In genomic region chr9:21963417-21963816, GRCm38 (mm10) we compare ENCODE assay signal across 8 mouse cellular contexts. TPM values are rescaled to one million over a fixed set of nuclear protein-coding genes. Genes with fewer than 3 reads are reported as not detected.
A peak's percentile ranks its signal among the peaks of the same experiment; 100 is the strongest.
DNase-seq lines count a peak whose midpoint lies in the region; ATAC-seq lines count a peak whose summit lies in the region.

Gene Epor, minus strand, starts transcription at chr9:21963506.

- H3K9ac ChIP-seq in midbrain, embryonic 16.5 days (ENCODE audit: low read depth, low read length): peak within 1 kb of the TSS; percentile 50; the same call in 1 of the 2 replicates

- H3K4me2 ChIP-seq in midbrain, embryonic 16.5 days (ENCODE audit: low read length): peak within 1 kb of the TSS; percentile 77

- peak; percentile 46 to 48 for DNase-seq in lung, adult 18-20 months
- no peak for DNase-seq in lung, postnatal 25 days (ENCODE audit: low spot score)
- DNase-seq in heart, postnatal 36 days: peak; percentile 59 to 67
- peak; percentile 96 for DNase-seq in liver
- no peak for DNase-seq in layer of hippocampus, postnatal 10 days (ENCODE audit: low spot score in 2 of 2)
- DNase-seq in Muller cell, postnatal 12 days (ENCODE audit: inconsistent ontology term): no peak

- peaks cover 49% of the 10 kb centered on the region for H3K27me3 ChIP-seq in midbrain, embryonic 16.5 days (ENCODE audit: control insufficient read depth, insufficient read depth, low read depth, low read length)

- peak; percentile 83 for ATAC-seq in erythroid progenitor cell, adult 5-6 weeks (replicated peaks; ENCODE audit: low FRiP score, poor library complexity, severe bottlenecking)
- no peak for ATAC-seq in midbrain, embryonic 16.5 days

- no peak within 1 kb of the TSS for H3K27ac ChIP-seq in midbrain, embryonic 16.5 days (ENCODE audit: low read length)

- intact Hi-C loops in heart, postnatal 36 days (cut with DNase I): loop anchor here (2.0 kb wide), 1 partner anchor 39 kb away; the partner anchor contains the start of genes Ccdc151 and Prkcsh

- H3K9me3 ChIP-seq in midbrain, embryonic 16.5 days (replicated peaks; ENCODE audit: control insufficient read depth, low read length, poor library complexity, severe bottlenecking): no peaks in the 10 kb centered on the region

- 11% methylated on average over 7 of the region's 8 CpGs for WGBS in midbrain, embryonic 16.5 days

- peak within 1 kb of the TSS; percentile 39 for H3K4me3 ChIP-seq in midbrain, embryonic 16.5 days (ENCODE audit: low read depth, low read length)

- peaks cover 17% of the 10 kb centered on the region for H3K4me1 ChIP-seq in midbrain, embryonic 16.5 days (ENCODE audit: control insufficient read depth, insufficient read depth, low read length)

- no peaks in the 10 kb centered on the region for H3K36me3 ChIP-seq in midbrain, embryonic 16.5 days (ENCODE audit: control insufficient read depth, insufficient read depth, low read length)

RNA-seq across cellular contexts. Expression of gene Epor, which starts in this region (rescaled TPM):
- total RNA-seq in erythroid progenitor cell, adult 5-6 weeks (2015; ENCODE audit: low replicate concordance): 244 and 249 TPM in 2 replicates
- total RNA-seq in erythroid progenitor cell, adult 5-6 weeks (2017; ENCODE audit: low replicate concordance): 188 and 199 TPM in 2 replicates
- total RNA-seq in heart, postnatal 36 days (2021): 1 to 10 TPM; 1.4 to 2.2 TPM
- polyA plus RNA-seq in midbrain, embryonic 16.5 days (2015; fragmentation: Nextera tagmentation; extraction: Ambion mirVana): 1.2 and 1.4 TPM in 2 replicates
- 1 to 10 TPM; 2.0 to 3.2 TPM for total RNA-seq in layer of hippocampus, postnatal 10 days (2021)

Comparison
In these comparisons a context has a peak if more than half of its experiments do, and no peak if none do; other contexts are left out.
1. RNA of gene Epor (total RNA-seq): 188 to 249 TPM in erythroid progenitor cell, adult 5-6 weeks; 2.0 to 3.2 TPM in layer of hippocampus, postnatal 10 days and 1.4 to 2.2 TPM in heart, postnatal 36 days; every median in the first group is over 10 times any median in the second.
2. DNase-seq: peak in lung, adult 18-20 months (2 of 2), heart, postnatal 36 days (2 of 2) and liver (single experiment); none in lung, postnatal 25 days (single experiment), layer of hippocampus, postnatal 10 days (0 of 2) and Muller cell, postnatal 12 days (single experiment).